Mouse (Mus musculus) B cell, adult 67 days (primary cell): ENCODE measurements around the gene Doxl2. TPM values are rescaled to one million over a fixed set of nuclear protein-coding genes. Genes with fewer than 3 reads are reported as not detected.

ENCODE experiments used
- total RNA-seq, 2 experiments: library from RNA; stranded (reverse); gene quantifications; 4 replicates each; pipeline ENCODE4 v1.2.4; 2023

Doxl2 gene
- total RNA-seq, result not detected

DNA sequence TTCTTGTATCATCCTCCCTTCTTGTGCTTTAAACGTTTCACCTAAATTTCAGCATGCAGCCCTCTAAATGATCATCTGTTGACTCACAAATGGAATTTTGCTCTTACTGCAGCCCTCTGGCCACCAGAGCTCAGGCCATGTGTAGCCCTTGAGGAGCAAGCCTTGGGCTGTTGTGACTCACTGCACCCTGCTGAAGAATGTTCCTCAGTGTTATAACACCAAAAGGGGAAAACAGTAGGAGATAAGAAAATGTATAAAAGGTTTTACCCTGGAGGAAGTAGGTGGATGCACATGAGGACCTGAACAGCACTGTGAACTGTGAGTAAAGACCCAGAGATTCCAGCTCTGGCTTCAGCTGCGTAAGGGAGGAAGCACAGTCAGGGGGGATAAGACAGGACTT is at the start of gene Doxl2:
TSS of gene Doxl2 (plus strand) at position 301 of the 400 bp plus-strand sequence.

DNA sequence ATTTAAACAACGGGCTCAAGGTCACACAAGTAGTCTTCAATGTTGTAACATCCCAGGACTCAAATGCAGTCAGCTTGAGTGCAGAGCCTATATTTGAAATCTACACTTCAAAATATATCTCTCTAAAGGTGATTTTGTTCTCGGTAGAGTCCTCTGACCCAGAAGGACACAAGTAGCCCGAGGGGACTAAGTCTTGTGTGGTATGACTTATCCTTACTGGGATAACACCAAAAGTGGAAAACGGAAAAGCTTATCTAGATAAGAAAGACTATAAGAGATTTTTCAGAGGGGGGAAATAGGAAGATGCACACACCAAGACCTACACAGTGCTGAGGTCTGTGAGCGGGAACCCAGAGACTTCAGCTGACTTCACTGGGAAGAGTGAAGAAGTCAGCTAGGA is 45.2 kb upstream of the Doxl2 start, which contains the start of gene 1600015I10Rik:
TSS of gene 1600015I10Rik (plus strand) at position 301 of the 400 bp plus-strand sequence.

DNA sequence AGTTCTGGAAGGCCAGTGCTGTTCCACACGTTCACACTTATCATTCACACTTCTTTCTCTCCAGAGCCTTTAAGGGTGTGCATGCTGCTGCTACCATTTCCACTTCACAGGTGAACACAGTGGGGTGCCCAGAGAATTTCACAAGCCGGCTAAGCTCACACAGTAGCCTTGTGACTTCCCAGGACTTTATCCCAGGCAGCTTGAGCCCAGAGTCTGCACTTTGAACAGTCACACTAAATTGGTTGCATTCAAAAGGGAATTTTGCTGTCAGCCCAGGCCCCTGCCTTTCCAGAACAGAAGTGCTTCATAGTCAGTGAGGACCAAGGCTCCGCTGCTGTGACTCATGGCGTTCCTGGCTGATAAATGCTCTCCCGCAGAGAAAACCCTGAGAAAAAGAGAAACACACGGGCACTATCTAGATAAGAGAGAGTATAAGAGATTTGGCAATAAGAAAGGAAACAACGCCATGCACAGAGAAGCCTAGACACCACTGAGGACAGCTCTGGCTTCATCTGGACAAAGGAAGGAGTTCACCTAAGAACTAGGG is 11.8 kb downstream of the Doxl2 start, which contains the start of gene Svs1:
TSS of gene Svs1 (plus strand) at position 418 of the 547 bp plus-strand sequence.

Other genes with a start within 250 kb of the Doxl2 start
- gene Gimap1, start 235.9 kb upstream of the Doxl2 start, total RNA-seq, result 100 to 1,000 TPM; 170 to 239 TPM
- gene Gimap5, start 228.8 kb upstream of the Doxl2 start, total RNA-seq, result 100 to 1,000 TPM; 121 to 177 TPM
- 100 to 1,000 TPM; 216 to 241 TPM for gene Gimap3, start 204.1 kb upstream of the Doxl2 start, total RNA-seq
- gene Tmem176a, start 134.0 kb upstream of the Doxl2 start, total RNA-seq, result 1 to 10 TPM in 1 of 2 experiments, under 1 TPM in 1; 0.71 to 1.7 TPM
- 1 to 10 TPM; 1.0 to 2.4 TPM for gene Tmem176b, start 133.5 kb upstream of the Doxl2 start, total RNA-seq
- gene Aoc1, start 102.1 kb upstream of the Doxl2 start, total RNA-seq, result not detected
- gene 1600015I10Rik, start 45.1 kb upstream of the Doxl2 start, total RNA-seq, result not detected
- gene Svs1, start 11.9 kb downstream of the Doxl2 start, total RNA-seq, result not detected
- gene Gpnmb, start 61.6 kb downstream of the Doxl2 start, total RNA-seq, result not detected
- gene Malsu1, start 98.8 kb downstream of the Doxl2 start, total RNA-seq, result 10 to 100 TPM; 33.7 to 41.9 TPM
- 1 to 10 TPM in 1 of 2 experiments, under 1 TPM in 1; 0.93 to 1.4 TPM for gene Igf2bp3, start 240.0 kb downstream of the Doxl2 start, total RNA-seq